Mouse (Mus musculus) left cerebral cortex, postnatal 14 days (tissue): ENCODE measurements around the gene Rpl34. TPM values are rescaled to one million over a fixed set of nuclear protein-coding genes. Genes with fewer than 3 reads are reported as not detected.

Source experiments
- DNase-seq, 2 experiments: peaks; one replicate each; pipeline ENCODE4 v3.0.0; 2021 to 2022; ENCODE audit warnings: low spot score in 2 of 2, mixed read lengths in 1 of 2
- intact Hi-C: fragments of 180-260 bp; cut with DNase I; formaldehyde crosslinking; loops from one replicate; pipeline ENCODE4 v1.15.1; 2025
- total RNA-seq, 2 experiments: library from RNA; stranded (reverse); gene quantifications; 2 replicates each; pipeline ENCODE4 v1.2.3; 2021

Rpl34 gene
- total RNA-seq, 2 experiments from 2014 or later: 288 to 297 TPM

DNA sequence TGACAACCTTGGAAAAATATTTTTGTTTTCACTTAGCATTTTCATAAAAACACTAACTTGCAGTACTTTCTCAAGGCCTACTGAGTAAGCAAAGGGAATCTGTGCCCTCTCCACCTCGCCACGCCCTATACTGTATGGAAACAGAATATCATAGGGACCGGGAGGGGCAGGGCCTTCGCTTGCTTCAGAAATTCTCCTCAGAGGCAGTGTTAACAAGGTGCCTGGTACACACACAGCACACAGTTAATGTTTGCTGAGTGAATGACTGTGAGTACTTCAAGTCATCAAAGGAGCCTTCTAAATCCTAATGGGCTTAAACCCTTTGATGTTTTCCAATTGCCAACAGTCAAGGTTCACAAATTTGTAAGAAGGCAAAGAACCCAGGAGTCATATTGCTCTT, 11.3 kb downstream of the Rpl34 start:
- intact Hi-C loops: no loop called here
- DNase-seq: no peak

DNA sequence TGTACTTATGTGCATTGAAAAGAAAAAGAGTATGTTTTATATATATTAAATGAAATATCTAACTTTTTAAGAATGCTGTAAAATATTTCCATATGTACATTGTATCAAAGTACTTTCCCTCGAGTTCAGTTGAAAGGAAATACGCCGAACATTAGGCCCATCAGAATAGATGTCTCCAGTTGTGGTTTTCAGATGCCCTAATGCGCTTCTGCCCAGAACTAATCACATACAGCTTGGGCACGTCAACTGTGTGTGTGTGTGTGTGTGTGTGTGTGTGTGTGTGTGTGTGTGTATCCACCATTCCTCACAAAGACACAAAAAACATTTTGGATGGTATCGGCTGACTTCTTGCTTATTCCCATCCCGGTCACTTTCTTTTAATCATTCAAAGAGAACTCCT, 13.6 kb downstream of the Rpl34 start:
- DNase-seq: no peak
- intact Hi-C loops: no loop called here

DNA sequence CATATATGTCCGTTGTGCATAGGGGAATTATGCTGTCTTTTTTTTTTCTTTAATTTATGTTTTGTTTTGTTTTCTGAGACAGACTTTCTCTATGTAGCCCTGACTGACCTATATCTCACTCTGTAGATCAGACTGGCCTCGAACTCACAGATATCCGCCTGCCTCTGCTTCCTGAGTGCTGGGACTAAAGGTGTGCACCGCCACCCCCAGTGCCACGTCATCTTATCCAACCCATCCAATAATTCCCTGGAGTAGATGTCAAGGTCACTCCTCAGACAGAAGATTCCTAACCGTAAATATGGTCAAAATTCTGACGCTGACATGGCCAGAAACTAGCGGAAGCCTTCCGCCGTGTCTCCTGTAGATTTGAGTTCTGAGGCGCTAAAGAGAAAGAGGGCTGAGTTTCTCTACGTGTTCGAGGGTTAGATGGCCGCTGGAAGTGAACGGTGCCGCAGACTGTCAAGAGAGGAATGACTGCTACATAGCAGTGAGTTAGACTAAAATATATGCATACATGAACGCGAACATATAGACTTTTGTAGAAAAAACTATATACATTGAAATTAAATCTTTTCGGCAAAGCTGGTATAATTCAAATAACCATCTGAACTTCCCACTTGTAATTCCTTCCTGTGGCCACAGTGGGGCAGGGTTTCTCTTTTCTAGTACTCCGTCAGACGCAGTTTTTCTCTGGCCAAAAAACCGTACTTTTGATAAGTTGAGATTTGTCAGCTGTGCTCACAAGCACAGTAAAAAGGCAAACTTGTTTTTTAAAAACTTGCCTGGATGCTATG, 15.2 kb downstream of the Rpl34 start:
- DNase-seq: peak; percentile 73 to 81
- intact Hi-C loops: loop anchor here (1.0 to 2.0 kb wide), 2 partner anchors 14 to 530 kb away; no protein-coding TSS in a partner anchor

DNA sequence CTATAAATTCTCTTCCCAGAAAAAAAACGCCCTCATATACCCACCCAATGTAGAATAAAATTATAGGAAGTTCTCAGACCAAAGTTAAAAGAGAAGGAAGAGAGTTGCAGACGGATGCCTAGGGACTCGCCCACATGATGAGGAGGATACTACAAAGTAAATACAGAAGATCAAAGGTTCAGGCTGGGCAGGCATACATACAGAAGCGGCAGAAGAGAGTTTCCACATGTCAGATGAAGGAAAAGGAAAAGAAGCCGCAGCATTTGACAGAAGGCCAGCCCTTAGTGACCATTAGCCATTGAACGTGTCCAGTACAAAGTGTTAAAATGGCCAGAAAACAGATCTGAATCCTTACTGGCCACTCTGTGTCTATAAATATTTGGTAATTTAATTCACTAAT, 17.3 kb downstream of the Rpl34 start:
- intact Hi-C loops: no loop called here
- no peak for DNase-seq

DNA sequence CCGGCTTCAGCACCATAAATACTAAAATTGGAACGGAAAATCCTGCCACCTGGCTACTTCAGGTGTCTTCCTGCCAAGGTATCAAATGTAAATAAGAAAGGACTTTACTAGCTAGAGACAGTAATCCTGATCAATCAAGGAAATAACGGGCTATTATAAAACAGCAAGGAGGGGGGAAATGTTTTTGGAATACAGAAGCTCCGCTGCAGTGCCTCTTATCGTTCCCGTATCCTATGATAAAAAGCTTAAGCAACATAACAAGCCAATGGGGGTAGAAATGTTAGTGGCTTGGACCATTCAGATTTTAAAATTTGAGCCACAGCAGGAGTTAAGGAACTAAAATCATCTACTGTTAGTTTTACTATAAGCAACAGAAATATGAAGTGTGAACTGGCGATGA, 20.1 kb downstream of the Rpl34 start:
- intact Hi-C loops: no loop called here
- DNase-seq: no peak

DNA sequence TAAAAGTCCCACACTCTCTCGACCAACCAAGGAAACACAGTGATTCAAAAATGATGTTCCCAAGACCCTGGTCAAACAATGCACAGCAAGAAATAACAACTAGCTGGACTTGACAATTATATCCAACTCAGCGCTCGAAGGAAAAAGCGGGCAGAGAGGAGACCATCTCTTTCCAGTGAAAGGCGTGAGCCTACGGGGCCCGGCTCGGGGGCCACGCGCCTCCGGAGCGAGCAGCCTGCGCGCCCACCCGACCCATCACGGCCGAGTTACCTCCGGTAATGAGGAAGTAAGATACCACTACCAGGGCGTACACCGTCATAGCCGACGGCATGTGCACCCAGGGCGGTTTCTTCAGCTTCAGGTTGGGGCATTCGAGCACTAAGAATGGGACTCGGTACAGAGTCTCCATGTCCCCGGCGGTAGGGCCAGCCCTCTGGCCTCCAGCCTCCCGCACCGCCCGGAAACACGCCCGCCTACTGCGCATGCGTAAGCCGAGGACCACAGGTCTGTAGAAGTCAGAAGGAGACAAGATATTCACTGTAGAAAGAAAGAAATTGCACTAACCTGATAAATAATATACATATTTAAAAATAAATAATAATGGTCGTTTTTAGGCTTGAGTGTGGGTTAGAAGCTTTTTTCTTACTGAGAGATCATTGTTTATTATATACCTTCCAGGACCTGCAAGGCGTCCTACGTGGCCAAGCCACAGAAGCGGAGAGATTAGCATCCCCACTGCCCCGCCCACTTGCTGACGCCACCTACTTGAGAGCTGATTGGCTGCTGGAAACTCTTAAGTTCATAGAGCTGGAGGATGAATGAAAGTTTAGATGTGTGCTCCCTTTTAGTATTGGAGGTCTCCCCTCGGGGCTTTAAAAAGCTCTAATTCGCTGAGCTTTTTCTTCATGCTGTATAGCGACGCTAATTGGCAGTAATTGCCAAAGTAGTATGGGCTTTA, 21.0 kb downstream of the Rpl34 start, which contains the start of gene Ostc:
TSS of gene Ostc (minus strand) at position 478 of the 958 bp plus-strand sequence.
- intact Hi-C loops: no loop called here

DNA sequence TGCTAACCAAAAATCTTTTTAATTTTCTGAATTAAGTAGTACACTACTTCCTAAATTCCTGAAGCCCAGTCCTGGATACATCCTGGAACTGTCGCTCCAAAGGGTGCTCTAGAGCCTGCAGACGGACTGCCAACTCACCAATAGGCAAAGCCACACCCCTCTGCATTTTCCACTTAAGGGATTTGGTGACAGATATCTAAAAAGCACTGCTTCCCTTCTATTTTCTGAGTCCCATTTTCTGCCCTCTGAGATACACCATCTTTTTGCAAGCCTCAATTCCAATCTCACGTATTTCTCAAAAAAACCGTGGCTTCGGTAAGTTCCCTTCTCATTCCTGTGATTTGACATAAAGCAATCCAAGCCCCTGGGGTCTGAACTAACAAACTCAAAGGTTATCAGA, 21.7 kb downstream of the Rpl34 start:
- no peak for DNase-seq
- intact Hi-C loops: no loop called here

More for the DNA sequence above, 21.0 kb downstream of the Rpl34 start, which contains the start of gene Ostc:
- DNase-seq: peak; percentile 94 to 98

DNA sequence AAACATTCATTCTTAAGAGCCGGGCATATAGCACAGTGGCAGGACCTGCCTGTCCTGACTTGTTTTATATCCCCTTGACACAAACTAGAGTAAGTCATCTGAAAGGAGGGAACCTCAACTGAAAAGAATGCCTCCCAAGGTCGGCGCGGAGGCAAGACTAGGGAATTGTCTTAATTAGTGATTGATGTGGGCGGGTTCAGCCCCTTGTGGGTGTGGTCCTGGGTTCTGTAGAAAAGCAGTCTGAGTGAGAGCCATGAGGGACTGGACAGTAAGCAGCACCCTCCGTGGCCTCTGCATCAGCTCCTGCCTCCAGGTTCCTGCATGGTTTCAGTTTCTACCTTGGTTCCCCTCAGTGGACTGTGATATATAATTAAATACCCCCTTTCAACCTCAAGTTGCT, 27.9 kb downstream of the Rpl34 start:
- DNase-seq: no peak
- intact Hi-C loops: no loop called here

DNA sequence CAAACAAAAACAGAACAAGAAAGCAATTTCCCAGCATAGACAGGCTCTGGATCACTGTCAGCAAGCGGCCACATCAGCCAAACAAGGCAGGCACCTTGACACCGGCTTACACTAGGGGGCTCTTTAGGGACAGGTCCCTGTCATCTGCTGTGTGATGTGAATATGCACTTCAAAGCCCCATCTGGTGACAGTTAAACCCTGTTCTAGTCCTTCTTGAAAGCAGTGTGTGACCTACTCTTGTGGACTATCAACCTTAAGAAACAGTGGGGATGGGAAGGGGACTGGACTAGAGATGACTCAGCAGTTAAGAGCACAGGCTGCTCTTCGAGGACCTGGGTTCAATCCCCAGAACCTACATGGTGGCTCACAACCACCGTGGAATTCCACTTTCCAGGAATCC, 32.6 kb downstream of the Rpl34 start:
- intact Hi-C loops: no loop called here
- DNase-seq: no peak

DNA sequence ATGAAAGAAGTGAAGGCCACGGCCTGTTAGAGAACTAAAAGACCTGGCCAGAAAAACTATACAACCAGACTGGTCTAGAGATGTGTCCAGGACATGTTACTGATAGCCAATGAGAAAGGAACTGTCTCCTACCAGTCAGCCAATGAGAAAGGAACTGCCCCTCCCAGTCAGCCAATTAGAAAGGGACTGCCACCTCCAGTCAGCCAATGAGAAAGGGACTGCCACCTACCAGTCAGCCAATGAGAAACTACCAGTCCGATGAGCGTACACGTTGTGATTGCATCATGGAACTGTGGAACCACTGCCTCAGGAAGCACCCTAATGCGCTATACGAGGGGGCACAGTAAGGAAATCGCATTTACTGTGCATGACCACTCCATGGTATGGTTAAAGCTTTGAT, 35.5 kb downstream of the Rpl34 start:
- intact Hi-C loops: loop anchor here (5.0 kb wide), 2 partner anchors 87 to 512 kb away; no protein-coding TSS in a partner anchor

DNA sequence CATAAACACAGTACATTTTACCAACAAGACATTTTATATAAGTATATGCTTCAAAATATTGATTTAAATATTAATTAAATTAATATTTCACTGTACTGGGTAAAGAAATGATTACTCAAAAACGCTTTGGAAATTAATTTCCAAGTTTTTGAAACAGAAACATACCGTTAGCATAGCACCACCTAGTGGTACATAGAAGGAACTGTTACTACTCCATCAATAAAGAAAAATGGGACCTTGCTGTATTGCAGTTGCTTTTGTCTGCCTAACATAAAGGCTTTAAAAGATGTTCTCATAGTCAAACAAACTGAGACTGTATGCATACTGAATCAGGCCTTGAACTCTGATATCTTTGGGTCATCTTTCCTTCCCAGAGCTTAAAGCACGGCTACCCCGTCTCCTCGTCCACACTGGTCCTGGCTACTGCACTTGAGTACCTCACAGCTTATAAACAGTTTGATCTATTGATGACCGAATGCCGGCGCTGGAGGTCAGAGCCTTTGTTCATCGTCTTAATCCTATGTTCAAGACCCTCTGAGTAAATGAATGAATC, 36.1 kb downstream of the Rpl34 start:
- intact Hi-C loops: loop anchor here (5.0 kb wide), 2 partner anchors 87 to 512 kb away; no protein-coding TSS in a partner anchor
- no peak for DNase-seq

More for the DNA sequence above, 35.5 kb downstream of the Rpl34 start:
- DNase-seq: no peak

DNA sequence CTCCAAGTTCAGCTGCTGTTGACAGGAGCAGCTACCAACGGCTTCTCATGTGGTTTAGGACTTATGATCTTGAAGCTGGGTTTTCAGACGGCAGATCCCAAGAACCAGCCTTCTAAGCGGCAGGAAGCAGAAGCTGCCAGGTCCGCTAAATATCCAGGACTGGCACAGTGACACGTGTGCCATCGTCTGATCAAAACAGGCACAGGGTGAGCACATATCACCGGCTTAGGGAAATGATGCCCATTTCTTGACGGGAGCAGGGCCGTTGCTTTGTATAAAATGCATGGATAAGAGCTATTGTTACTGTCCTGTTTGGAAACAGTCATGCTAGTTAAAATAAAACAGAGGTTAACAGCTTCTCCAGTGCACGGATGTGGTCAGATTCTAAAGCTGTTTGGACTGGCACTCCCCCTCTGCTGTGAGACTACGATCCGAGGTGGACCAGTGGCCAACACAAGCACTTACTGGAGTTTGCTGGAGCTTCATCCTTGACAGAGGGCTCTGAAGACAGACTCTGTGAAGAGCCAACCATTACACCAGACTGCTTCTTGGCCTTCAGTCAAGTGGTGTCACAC, 38.5 kb downstream of the Rpl34 start:
- no peak for DNase-seq
- intact Hi-C loops: loop anchor here (5.0 kb wide), 2 partner anchors 84 to 509 kb away; no protein-coding TSS in a partner anchor

DNA sequence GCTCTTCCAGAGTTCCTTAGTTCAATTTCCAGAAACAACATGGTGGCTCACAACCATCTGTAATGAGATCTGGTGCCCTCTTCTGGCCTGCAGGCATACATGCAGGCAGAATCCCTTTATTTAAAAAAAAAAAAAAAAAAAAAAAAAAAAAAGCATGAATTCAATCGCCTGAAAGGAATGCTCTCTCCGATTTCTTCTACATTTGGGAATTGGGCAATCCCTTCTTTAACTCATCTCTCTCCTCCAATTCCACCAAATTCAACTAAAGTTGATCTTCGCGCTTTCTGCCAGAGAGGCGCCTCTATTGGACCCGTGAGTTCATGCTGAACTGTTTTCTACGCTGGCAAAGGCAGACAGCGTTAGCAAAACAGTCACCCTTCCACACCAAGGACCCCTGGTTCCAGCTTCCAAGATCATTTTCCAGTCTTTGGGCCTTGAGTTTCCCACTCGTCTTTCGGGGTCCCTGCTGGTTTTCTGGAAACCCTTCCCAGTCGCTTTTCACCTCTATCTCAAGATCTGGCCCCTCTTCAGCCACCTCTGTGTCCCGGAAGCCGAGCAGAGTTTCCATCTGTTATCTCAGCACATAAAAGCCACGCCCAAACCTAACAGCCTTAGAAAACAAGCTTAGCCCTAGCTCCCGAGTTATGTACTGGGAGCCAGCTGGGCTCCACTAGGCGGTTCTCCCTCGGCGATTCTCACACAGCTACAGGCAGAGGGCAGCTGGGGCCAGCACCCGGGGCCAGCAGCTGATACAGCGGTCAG, 39.2 kb downstream of the Rpl34 start:
- intact Hi-C loops: loop anchor here (5.0 kb wide), 2 partner anchors 84 to 509 kb away; no protein-coding TSS in a partner anchor
- no peak for DNase-seq

DNA sequence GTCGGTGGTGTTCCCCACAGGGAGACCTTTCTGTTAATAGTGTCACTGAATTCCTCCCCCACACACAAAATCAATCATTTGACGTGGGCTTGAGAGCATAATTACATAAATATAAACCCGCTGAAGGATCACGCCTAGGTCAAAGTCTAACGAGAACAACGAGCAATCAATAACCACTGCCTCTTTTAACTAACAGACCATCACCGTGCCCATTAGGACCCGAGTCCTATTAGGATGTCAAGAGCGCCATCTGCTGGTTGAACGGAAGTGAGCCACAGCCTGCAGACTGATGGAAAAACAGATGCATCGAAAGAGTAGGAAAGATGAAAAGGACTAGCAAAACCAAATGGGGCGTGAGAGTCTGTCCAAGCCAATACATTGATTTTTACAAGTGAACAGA, 40.6 kb downstream of the Rpl34 start:
- intact Hi-C loops: loop anchor here (2.0 to 5.0 kb wide), 3 partner anchors 82 to 595 kb away; no protein-coding TSS in a partner anchor

DNA sequence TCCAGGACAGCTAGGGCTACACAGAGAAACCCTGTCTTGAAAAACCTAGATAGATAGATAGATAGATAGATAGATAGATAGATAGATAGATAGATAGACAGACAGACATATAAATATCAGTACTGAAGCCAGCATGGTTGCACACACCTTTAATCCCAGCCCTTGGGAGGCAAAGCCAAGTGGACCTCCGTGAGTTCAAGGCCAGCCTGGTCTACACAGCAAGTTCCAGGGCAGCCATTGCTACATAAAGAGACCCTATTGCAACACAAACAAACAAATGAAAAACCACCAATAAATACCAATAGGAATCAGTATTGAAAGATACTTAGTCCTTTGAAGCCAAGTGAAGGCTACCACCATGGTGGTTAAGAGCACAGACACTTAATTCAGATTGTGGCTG, 43.1 kb downstream of the Rpl34 start:
- no peak for DNase-seq
- intact Hi-C loops: no loop called here

More for the DNA sequence above, 40.6 kb downstream of the Rpl34 start:
- peak; percentile 88 to 93 for DNase-seq

DNA sequence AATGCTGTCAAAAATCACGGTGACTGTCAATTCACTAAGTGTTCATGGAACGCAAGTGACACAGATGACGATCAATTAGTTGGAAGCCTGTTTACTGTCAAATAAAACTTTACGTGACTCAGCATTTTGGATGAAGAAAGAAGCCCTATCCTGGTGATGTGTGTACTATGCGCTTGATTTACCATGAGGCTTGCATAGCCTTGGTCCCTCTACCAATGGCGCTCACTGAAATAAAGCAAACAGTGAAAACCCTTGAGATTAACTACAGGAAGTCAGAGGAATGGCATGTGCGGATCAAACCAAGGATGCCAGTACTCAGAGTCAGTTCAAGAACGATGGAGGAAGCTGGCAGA, 45.2 kb downstream of the Rpl34 start:
- intact Hi-C loops: no loop called here
- no peak for DNase-seq

DNA sequence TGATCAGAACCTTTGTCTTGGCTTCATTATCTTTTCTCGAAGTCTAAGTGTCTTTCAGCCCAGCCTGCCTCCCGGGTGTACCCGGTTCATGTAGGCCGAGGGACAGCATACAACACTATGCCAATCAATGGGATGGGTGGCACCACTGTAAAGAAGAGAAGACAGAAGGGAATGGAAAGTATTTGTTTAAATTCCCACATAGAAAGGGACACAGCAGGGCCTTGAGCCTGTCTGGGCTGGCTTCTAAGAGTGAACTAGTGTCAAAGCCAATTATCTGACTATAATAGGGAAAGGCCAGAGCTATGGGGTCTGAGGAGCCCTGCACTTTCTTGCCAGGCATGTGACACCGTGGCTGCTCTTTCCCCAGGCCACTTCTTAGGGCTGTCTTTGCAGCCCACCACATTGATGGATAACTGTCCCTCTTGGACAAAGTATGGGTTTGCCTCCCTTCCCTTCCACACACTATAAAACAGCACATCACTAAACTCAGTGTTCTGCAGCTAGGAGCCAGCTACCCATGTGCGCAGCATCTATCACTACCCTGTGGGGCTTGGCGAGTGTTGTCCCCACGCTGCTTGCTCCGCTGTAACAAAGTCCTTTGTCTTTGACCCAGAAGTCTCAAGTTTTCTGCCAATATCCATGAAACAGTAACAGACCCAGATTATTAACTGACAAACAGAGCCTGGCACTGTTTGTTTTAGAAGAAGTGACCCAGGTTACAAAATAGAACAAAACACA, 45.8 kb downstream of the Rpl34 start:
- intact Hi-C loops: no loop called here
- no peak for DNase-seq

DNA sequence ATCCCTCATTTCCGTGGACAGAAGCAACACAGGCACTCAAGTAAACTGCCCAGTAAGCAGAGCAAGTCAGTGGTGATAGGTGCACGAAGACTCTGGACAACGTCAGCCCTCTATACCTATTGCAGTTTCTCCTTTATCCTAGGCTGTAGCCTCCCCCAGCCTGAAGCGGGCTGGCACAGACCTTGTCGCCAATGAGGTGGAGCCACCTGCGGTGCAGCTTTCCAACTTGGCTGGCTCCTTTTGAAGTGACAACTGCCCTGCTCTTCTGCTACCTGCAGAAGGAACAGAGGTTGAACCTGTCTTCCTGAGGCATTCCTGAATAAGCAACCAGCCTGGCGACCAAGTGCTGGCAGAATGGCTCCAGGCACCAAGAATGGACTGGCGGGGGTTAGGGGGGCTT, 46.4 kb downstream of the Rpl34 start:
- intact Hi-C loops: no loop called here
- no peak for DNase-seq
